Mouse (Mus musculus): ENCODE data around the gene Foxj3. TPM values are rescaled to one million over a fixed set of nuclear protein-coding genes. Genes with fewer than 3 reads are reported as not detected.
"Not testable (repeated sequence)": the region's sequence is repeated elsewhere in the genome, so short reads cannot be mapped to it uniquely, and the experiment has no call there.

The Foxj3 gene
- polyA plus RNA-seq, 1 experiment, result not detected

- 81% methylated on average over 3 of the region's 3 CpGs for WGBS
Measured at GRCm38 (mm10) chr4:119592479-119592878, 55.7 kb downstream of the Foxj3 start.

DNA sequence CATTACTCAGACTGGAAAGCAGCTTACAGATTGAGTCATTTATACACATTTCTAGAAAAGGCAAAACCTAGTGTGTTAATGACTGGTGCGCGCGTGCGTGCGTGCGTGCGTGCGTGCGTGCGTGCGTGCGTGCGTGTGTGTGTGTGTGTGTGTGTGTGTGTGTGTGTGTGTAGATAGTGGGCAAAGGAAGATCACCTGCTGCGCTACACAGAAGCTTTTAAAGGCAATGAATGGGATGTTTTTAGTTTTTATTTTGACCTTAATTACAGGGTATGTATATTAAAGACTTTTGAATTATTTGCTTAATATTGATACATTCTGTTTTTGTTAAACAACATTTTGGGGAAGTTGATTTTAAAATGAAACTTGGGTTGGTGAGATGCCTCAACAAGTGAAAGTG is 57.5 kb downstream of the Foxj3 start:
- Histone ChIP-seq H3K4me3 (ENCODE audit: insufficient read depth, low read depth, low read length) (no peak overlapping the region), H3K27ac (ENCODE audit: insufficient read depth, low read depth, low read length) (no peak overlapping the region), H3K4me1 (ENCODE audit: control insufficient read depth, insufficient read depth, low read length) (no peaks in the 10 kb centered on the region)
- WGBS, result 96% methylated on average over 14 of the region's 14 CpGs
- TF ChIP-seq CTCF (IDR thresholded peaks at IDR 0.05; ENCODE audit: insufficient read depth, low read depth, low read length), result no peak

More at GRCm38 (mm10) chr4:119592479-119592878, 55.7 kb downstream of the Foxj3 start:
- no peak overlapping the region for H3K27ac ChIP-seq (ENCODE audit: insufficient read depth, low read depth, low read length)
- no peaks in the 10 kb centered on the region for H3K4me1 ChIP-seq (ENCODE audit: control insufficient read depth, insufficient read depth, low read length)
- no peak overlapping the region for H3K4me3 ChIP-seq (ENCODE audit: insufficient read depth, low read depth, low read length)
- TF ChIP-seq CTCF (IDR thresholded peaks at IDR 0.05; ENCODE audit: insufficient read depth, low read depth, low read length) (no peak), POLR2A (IDR thresholded peaks at IDR 0.05; ENCODE audit: insufficient read depth, low read depth, low read length) (no peak)

DNA sequence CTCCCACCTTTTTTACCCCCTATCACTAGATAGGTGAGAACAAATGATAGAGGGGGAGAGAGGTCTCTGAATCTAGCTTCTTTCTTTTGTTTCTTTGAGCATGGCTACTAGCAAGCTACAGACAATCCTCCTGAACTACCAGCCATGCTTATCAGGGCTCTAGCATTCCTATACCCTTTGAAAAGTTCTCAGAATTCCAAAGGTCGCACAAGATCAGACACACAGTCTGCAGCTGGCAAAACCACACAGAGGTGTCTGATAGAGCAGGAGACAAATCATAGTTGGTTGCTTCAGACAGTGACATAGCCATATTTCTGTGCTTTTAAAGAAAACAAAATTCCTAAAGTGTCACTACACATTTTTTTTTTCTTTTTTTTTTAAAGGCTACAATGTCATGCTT is 62.8 kb downstream of the Foxj3 start:
- H3K4me3 ChIP-seq (ENCODE audit: insufficient read depth, low read depth, low read length), result no peak overlapping the region
- TF ChIP-seq CTCF (IDR thresholded peaks at IDR 0.05; ENCODE audit: insufficient read depth, low read depth, low read length) (no peak), POLR2A (IDR thresholded peaks at IDR 0.05; ENCODE audit: insufficient read depth, low read depth, low read length) (no peak)
- no peaks in the 10 kb centered on the region for H3K4me1 ChIP-seq (ENCODE audit: control insufficient read depth, insufficient read depth, low read length)
- H3K27ac ChIP-seq (ENCODE audit: insufficient read depth, low read depth, low read length), result no peak overlapping the region
- 81% methylated on average over 1 of the region's 1 CpGs for WGBS

DNA sequence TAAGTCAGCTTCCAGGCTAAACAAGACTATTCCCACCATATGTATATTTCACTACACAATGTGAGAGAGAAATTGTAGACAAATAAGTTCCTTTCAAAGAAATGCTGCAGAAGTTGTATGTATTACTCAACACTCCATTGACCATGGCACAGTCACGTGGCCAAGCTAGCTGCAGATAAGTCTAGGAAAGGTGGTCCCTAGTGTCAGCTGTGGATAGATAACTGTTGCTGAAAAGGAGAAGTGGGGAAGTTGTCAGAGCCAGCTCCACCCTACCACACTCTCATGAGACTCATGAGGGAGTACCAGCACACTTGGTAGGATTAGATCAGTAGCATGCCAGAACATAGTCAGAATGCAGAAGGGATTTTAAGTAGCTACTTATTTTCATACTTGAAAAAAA is 72.7 kb downstream of the Foxj3 start:
- Histone ChIP-seq H3K4me1 (ENCODE audit: control insufficient read depth, insufficient read depth, low read length) (no peaks in the 10 kb centered on the region), H3K27ac (ENCODE audit: insufficient read depth, low read depth, low read length) (no peak overlapping the region), H3K4me3 (ENCODE audit: insufficient read depth, low read depth, low read length) (no peak overlapping the region)
- WGBS, result 95% methylated on average over 1 of the region's 1 CpGs
- TF ChIP-seq CTCF (IDR thresholded peaks at IDR 0.05; ENCODE audit: insufficient read depth, low read depth, low read length) (no peak), POLR2A (IDR thresholded peaks at IDR 0.05; ENCODE audit: insufficient read depth, low read depth, low read length) (no peak)

- 17% methylated on average over 1 of the region's 1 CpGs for WGBS
- Histone ChIP-seq H3K4me1 (ENCODE audit: control insufficient read depth, insufficient read depth, low read length) (no peaks in the 10 kb centered on the region), H3K4me3 (ENCODE audit: insufficient read depth, low read depth, low read length) (no peak overlapping the region), H3K27ac (ENCODE audit: insufficient read depth, low read depth, low read length) (no peak overlapping the region)
- no peak for TF ChIP-seq CTCF (IDR thresholded peaks at IDR 0.05; ENCODE audit: insufficient read depth, low read depth, low read length)
- TF ChIP-seq POLR2A (IDR thresholded peaks at IDR 0.05; ENCODE audit: insufficient read depth, low read depth, low read length), result no peak
Measured at GRCm38 (mm10) chr4:119614078-119614477, 77.3 kb downstream of the Foxj3 start.

GRCm38 (mm10) chr4:119614724-119615123 is 77.9 kb downstream of the Foxj3 start:
- no peak overlapping the region for H3K27ac ChIP-seq (ENCODE audit: insufficient read depth, low read depth, low read length)
- no peak overlapping the region for H3K4me3 ChIP-seq (ENCODE audit: insufficient read depth, low read depth, low read length)
- TF ChIP-seq CTCF (IDR thresholded peaks at IDR 0.05; ENCODE audit: insufficient read depth, low read depth, low read length) (no peak), POLR2A (IDR thresholded peaks at IDR 0.05; ENCODE audit: insufficient read depth, low read depth, low read length) (no peak)
- 34% methylated on average over 4 of the region's 4 CpGs for WGBS
- no peaks in the 10 kb centered on the region for H3K4me1 ChIP-seq (ENCODE audit: control insufficient read depth, insufficient read depth, low read length)

- Histone ChIP-seq H3K4me3 (ENCODE audit: insufficient read depth, low read depth, low read length) (no peak overlapping the region), H3K27ac (ENCODE audit: insufficient read depth, low read depth, low read length) (no peak overlapping the region), H3K4me1 (ENCODE audit: control insufficient read depth, insufficient read depth, low read length) (peaks cover 6% of the 10 kb centered on the region)
- TF ChIP-seq CTCF (IDR thresholded peaks at IDR 0.05; ENCODE audit: insufficient read depth, low read depth, low read length), result no peak
- TF ChIP-seq POLR2A (IDR thresholded peaks at IDR 0.05; ENCODE audit: insufficient read depth, low read depth, low read length), result no peak
- WGBS, result 48% methylated on average over 7 of the region's 7 CpGs
Measured at GRCm38 (mm10) chr4:119626081-119626645, 89.4 kb downstream of the Foxj3 start.

- 63% methylated on average over 3 of the region's 3 CpGs for WGBS
- H3K4me1 ChIP-seq (ENCODE audit: control insufficient read depth, insufficient read depth, low read length), result peaks cover 8% of the 10 kb centered on the region
- H3K4me3 ChIP-seq (ENCODE audit: insufficient read depth, low read depth, low read length), result no peak overlapping the region
- H3K27ac ChIP-seq (ENCODE audit: insufficient read depth, low read depth, low read length), result no peak overlapping the region
- TF ChIP-seq CTCF (IDR thresholded peaks at IDR 0.05; ENCODE audit: insufficient read depth, low read depth, low read length) (no peak), POLR2A (IDR thresholded peaks at IDR 0.05; ENCODE audit: insufficient read depth, low read depth, low read length) (no peak)
Measured at GRCm38 (mm10) chr4:119626876-119627275, 90.1 kb downstream of the Foxj3 start.

DNA sequence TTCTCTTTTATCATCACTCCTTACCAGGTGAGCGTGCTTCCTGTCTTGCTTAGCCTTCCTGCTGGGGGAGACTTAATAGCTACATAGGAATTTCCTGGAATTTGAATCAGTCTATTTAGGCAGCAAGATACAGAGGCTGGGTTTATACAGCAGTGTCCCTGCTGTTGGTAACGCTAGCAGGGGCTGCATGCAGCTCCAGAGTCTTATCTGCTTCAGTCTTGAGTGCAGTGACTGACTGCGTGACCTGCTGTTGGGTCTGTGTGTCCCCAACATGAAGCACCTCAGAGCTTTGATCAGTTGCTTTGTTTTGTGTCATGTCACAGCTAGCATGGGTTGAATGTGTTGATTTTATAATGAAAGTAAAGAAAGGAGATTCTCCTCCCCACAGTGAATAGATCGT is 90.5 kb downstream of the Foxj3 start:
- Histone ChIP-seq H3K4me1 (ENCODE audit: control insufficient read depth, insufficient read depth, low read length) (peaks cover 8% of the 10 kb centered on the region), H3K4me3 (ENCODE audit: insufficient read depth, low read depth, low read length) (no peak overlapping the region), H3K27ac (ENCODE audit: insufficient read depth, low read depth, low read length) (no peak overlapping the region)
- TF ChIP-seq CTCF (IDR thresholded peaks at IDR 0.05; ENCODE audit: insufficient read depth, low read depth, low read length), result no peak
- no peak for TF ChIP-seq POLR2A (IDR thresholded peaks at IDR 0.05; ENCODE audit: insufficient read depth, low read depth, low read length)
- 57% methylated on average over 4 of the region's 4 CpGs for WGBS

- 75% methylated on average over 4 of the region's 4 CpGs for WGBS
- H3K4me1 ChIP-seq (ENCODE audit: control insufficient read depth, insufficient read depth, low read length), result peaks cover 11% of the 10 kb centered on the region
- not testable (repeated sequence) for H3K4me3 ChIP-seq (ENCODE audit: insufficient read depth, low read depth, low read length); H3K27ac ChIP-seq (ENCODE audit: insufficient read depth, low read depth, low read length)
Measured at GRCm38 (mm10) chr4:119628363-119628762, 91.6 kb downstream of the Foxj3 start.
